In the genomic region with DNA sequence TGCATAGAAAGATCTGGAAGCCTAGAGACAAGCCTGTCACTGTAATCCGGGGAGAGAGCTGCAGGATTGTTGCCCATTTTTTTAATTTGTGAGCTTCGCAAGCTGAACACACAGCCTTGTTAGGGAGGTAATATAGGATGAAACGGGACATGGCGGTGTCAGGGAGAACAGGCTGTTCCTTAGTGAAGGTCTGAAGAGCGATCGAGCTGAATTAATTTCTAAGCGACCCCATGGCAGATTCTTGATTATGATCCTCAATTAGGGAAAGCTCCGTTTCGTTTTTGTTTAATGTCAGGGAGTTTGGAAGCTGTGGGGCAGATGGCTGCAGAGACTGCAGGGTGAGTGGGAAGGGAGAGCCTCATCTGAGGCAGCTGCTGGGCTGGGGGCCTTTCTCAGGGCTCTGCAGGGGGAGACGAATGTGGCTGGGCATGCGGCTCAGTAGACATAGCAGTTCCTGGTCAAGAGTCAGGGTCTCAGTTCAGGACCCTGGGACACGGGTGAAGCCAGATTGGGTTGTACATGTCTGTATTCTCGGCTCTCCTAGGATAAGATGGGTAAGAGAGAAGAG, we compare ENCODE assay signal across 18 mouse cellular contexts. TPM values are rescaled to one million over a fixed set of nuclear protein-coding genes. Genes with fewer than 3 reads are reported as not detected.
A peak's percentile ranks its signal among the peaks of the same experiment; 100 is the strongest.
DNase-seq lines count a peak whose midpoint lies in the region; ATAC-seq and TF ChIP-seq lines count a peak whose summit lies in the region.
"Had no signal": no experiment of that assay in that cellular context is flagged by ENCODE, and none has a peak within 500 bp of the region (broad histone marks: within the 10 kb centered on the region; RNA-seq: fewer than 3 reads in every experiment).

No protein-coding gene starts in this region.

- no peaks in the 10 kb centered on the region for H3K9me3 ChIP-seq in hindbrain, postnatal 0 days (ENCODE audit: low read length)
- peaks cover 12% of the 10 kb centered on the region; the same call in 1 of the 2 replicates for H3K9me3 ChIP-seq in hindbrain, embryonic 14.5 days (ENCODE audit: control insufficient read depth, low read length)
- peaks cover 12% of the 10 kb centered on the region; the same call in 1 of the 2 replicates for H3K9me3 ChIP-seq in forebrain, embryonic 10.5 days

- ATAC-seq in hindbrain, postnatal 0 days = 0 out of 2 replicates have a peak, but pooled peaks have one; percentile 56
- no peak for ATAC-seq in hindbrain, embryonic 14.5 days (ENCODE audit: low FRiP score)

- no peaks in the 10 kb centered on the region for H3K27me3 ChIP-seq in hindbrain, postnatal 0 days (ENCODE audit: insufficient read depth, low read length)
- no peaks in the 10 kb centered on the region for H3K27me3 ChIP-seq in hindbrain, embryonic 14.5 days (ENCODE audit: control insufficient read depth, insufficient read depth, low read length)
- no peaks in the 10 kb centered on the region for H3K27me3 ChIP-seq in forebrain, embryonic 10.5 days (ENCODE audit: poor library complexity, severe bottlenecking)
- H3K27me3 ChIP-seq: limb, embryonic 13.5 days had no signal

- no peak for TF ChIP-seq CTCF in hindbrain, postnatal 0 days (IDR thresholded peaks at IDR 0.05; ENCODE audit: low read depth)

- no peaks in the 10 kb centered on the region for H3K4me1 ChIP-seq in hindbrain, postnatal 0 days (ENCODE audit: insufficient read depth, low read length)
- no peaks in the 10 kb centered on the region for H3K4me1 ChIP-seq in hindbrain, embryonic 14.5 days (replicated peaks; ENCODE audit: control insufficient read depth, insufficient read depth, low read length)
- peaks cover 11% of the 10 kb centered on the region for H3K4me1 ChIP-seq in forebrain, embryonic 10.5 days

- 42% methylated on average over 13 of the region's 13 CpGs for WGBS in hindbrain, postnatal 0 days
- 59% methylated on average over 13 of the region's 13 CpGs for WGBS in hindbrain, embryonic 14.5 days
- 80% methylated on average over 13 of the region's 13 CpGs for WGBS in forebrain, embryonic 10.5 days

- no peak overlapping the region for H3K9ac ChIP-seq in hindbrain, postnatal 0 days (replicated peaks; ENCODE audit: low read length)
- H3K9ac ChIP-seq in hindbrain, embryonic 14.5 days = no peak overlapping the region
- H3K9ac ChIP-seq: limb, embryonic 13.5 days; liver, embryonic 14.5 days had no signal

- no peak overlapping the region for H3K4me2 ChIP-seq in hindbrain, postnatal 0 days (ENCODE audit: low read depth, low read length)
- no peak overlapping the region for H3K4me2 ChIP-seq in hindbrain, embryonic 14.5 days (replicated peaks)
- H3K4me2 ChIP-seq: limb, embryonic 13.5 days had no signal

- no peak overlapping the region for H3K27ac ChIP-seq in hindbrain, postnatal 0 days
- H3K27ac ChIP-seq in hindbrain, embryonic 14.5 days = no peak overlapping the region
- H3K27ac ChIP-seq in forebrain, embryonic 10.5 days = peak overlapping the region; percentile 51; the same call in 1 of the 2 replicates
- H3K27ac ChIP-seq: limb, embryonic 13.5 days; liver, embryonic 14.5 days had no signal

- no peaks in the 10 kb centered on the region for H3K36me3 ChIP-seq in hindbrain, postnatal 0 days (ENCODE audit: insufficient read depth, low read length)
- H3K36me3 ChIP-seq in hindbrain, embryonic 14.5 days (replicated peaks; ENCODE audit: control insufficient read depth, insufficient read depth) = no peaks in the 10 kb centered on the region
- no peaks in the 10 kb centered on the region for H3K36me3 ChIP-seq in forebrain, embryonic 10.5 days (replicated peaks)
- H3K36me3 ChIP-seq: limb, embryonic 13.5 days had no signal

- peak; percentile 33 for DNase-seq in hindbrain, postnatal 0 days (ENCODE audit: low spot score)
- no peak for DNase-seq in hindbrain, embryonic 14.5 days (ENCODE audit: low spot score)
- DNase-seq in Muller cell, postnatal 12 days (ENCODE audit: inconsistent ontology term) = peak; percentile 4
- DNase-seq in forebrain, embryonic 10.5 days (ENCODE audit: extremely low spot score, low spot score) = no peak
- peak; percentile 39 for DNase-seq in layer of hippocampus, postnatal 10 days (ENCODE audit: low spot score in 2 of 2)
- no peak for DNase-seq in gastrocnemius, adult 18-20 months (ENCODE audit: low spot score)
- no peak for DNase-seq in ovary, postnatal 36 days (ENCODE audit: low spot score)
- DNase-seq: cerebellum, adult 9-11 months; embryo, embryonic 11 days; gastrocnemius, postnatal 25 days; heart, postnatal 10 days; kidney, adult 2 months; kidney, postnatal 25 days; lung, postnatal 10 days; right cerebral cortex, adult 18-20 months; thymus, adult 18-20 months had no signal

- H3K4me3 ChIP-seq in hindbrain, postnatal 0 days (ENCODE audit: low read length) = no peak overlapping the region
- no peak overlapping the region for H3K4me3 ChIP-seq in hindbrain, embryonic 14.5 days (replicated peaks; ENCODE audit: low read length)
- no peak overlapping the region for H3K4me3 ChIP-seq in forebrain, embryonic 10.5 days
- H3K4me3 ChIP-seq: limb, embryonic 13.5 days had no signal

RNA-seq across cellular contexts. Expression of gene Card11, which starts 47.4 kb away (rescaled TPM):
- 0.18 TPM in 1 of 2 replicates, not detected in the other for total RNA-seq in hindbrain, postnatal 0 days (2014; rRNA removed)
- polyA plus RNA-seq in hindbrain, postnatal 0 days (2015; fragmentation: Nextera tagmentation; extraction: Ambion mirVana) = 0.18 TPM in 1 of 2 replicates, not detected in the other
- 0.11 TPM in 1 of 2 replicates, not detected in the other for polyA plus RNA-seq in hindbrain, embryonic 14.5 days (2014; fragmentation: Nextera tagmentation; extraction: Ambion mirVana)
- polyA plus RNA-seq in forebrain, embryonic 10.5 days (2016; fragmentation: Nextera tagmentation; extraction: Ambion mirVana) = not detected in 2 replicates
- under 1 TPM; 0.21 to 0.36 TPM for total RNA-seq in layer of hippocampus, postnatal 10 days (2021)
- total RNA-seq in gastrocnemius, adult 18-20 months (2021) = under 1 TPM; 0.43 to 0.55 TPM

Comparison
In these comparisons a context has a peak if more than half of its experiments do, and no peak if none do; other contexts are left out.
1. DNase-seq: peak in hindbrain, postnatal 0 days (single experiment), Muller cell, postnatal 12 days (single experiment) and layer of hippocampus, postnatal 10 days (2 of 2); none in hindbrain, embryonic 14.5 days (single experiment), forebrain, embryonic 10.5 days (single experiment), gastrocnemius, adult 18-20 months (single experiment) and ovary, postnatal 36 days (single experiment).